Mouse (Mus musculus): ENCODE measurements around the gene H1foo. TPM values are rescaled to one million over a fixed set of nuclear protein-coding genes. Genes with fewer than 3 reads are reported as not detected.

H1foo gene
- polyA plus RNA-seq, 1 experiment from 2014 or later = not detected

DNA sequence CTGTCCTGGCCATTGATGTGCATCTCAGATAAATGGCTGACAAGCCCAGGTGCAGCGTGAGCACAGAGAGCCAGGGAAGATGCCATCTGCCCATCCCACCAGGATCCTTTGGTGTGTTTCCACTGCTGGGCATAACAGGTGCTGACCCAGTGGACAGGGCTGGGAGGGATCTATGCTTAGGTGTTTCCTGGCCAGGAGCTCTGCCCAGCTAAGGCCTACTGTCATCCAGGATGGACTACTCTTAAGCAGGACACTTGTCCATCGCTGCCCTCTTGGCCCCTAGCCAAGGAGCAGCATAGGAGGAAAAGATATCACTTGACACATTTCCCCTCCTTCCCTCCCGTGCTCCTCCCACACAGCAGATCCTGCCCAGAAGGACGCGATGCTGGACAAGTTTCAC, 28.1 kb upstream of the H1foo start:
- H3K27ac ChIP-seq (ENCODE audit: low read depth, low read length) = no peak overlapping the region
- no peaks in the 10 kb centered on the region for H3K36me3 ChIP-seq (ENCODE audit: control insufficient read depth, insufficient read depth, low read length)
- H3K4me1 ChIP-seq (replicated peaks; ENCODE audit: control insufficient read depth, insufficient read depth, low read length) = no peaks in the 10 kb centered on the region
- no peak overlapping the region for H3K4me2 ChIP-seq (replicated peaks; ENCODE audit: low read depth, low read length)
- no peak overlapping the region for H3K4me3 ChIP-seq (ENCODE audit: low read depth, low read length)
- H3K27me3 ChIP-seq (ENCODE audit: control insufficient read depth, insufficient read depth, low read length) = no peaks in the 10 kb centered on the region
- 95% methylated on average over 5 of the region's 5 CpGs for WGBS
- DNase-seq (ENCODE audit: low spot score) = no peak
- H3K9ac ChIP-seq (ENCODE audit: low read depth, low read length) = no peak overlapping the region
- H3K9me3 ChIP-seq (ENCODE audit: control insufficient read depth, low read length) = no peaks in the 10 kb centered on the region
- ATAC-seq (ENCODE audit: low FRiP score) = no peak

DNA sequence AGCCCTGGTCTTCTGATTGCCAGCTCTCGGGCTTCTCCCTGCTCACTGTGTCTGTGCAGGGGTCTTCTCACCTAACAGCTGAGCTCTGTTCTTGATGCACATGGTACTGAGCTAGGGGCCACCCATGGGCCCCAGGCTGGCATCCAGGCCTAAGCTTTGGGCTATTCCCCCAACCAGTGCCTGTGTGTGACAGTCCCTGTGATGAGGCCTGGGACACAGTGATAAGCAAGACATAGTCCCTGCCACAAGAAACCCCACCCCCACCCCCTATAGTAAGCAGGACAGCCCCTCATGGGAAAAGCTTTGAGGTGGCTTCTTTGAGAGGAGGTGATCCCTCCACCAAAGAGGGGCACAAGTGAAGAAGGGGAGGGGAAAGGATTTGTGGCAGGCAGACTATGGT, 26.1 kb upstream of the H1foo start:
- Histone ChIP-seq H3K36me3 (ENCODE audit: control insufficient read depth, insufficient read depth, low read length) (no peaks in the 10 kb centered on the region), H3K9me3 (ENCODE audit: control insufficient read depth, low read length) (no peaks in the 10 kb centered on the region), H3K4me1 (replicated peaks; ENCODE audit: control insufficient read depth, insufficient read depth, low read length) (no peaks in the 10 kb centered on the region), H3K4me3 (ENCODE audit: low read depth, low read length) (no peak overlapping the region), H3K27me3 (ENCODE audit: control insufficient read depth, insufficient read depth, low read length) (no peaks in the 10 kb centered on the region), H3K9ac (ENCODE audit: low read depth, low read length) (no peak overlapping the region), H3K4me2 (replicated peaks; ENCODE audit: low read depth, low read length) (no peak overlapping the region), H3K27ac (ENCODE audit: low read depth, low read length) (no peak overlapping the region)
- DNase-seq (ENCODE audit: low spot score) (no peak), ATAC-seq (ENCODE audit: low FRiP score) (no peak)
- WGBS = 76% methylated on average over 1 of the region's 1 CpGs

DNA sequence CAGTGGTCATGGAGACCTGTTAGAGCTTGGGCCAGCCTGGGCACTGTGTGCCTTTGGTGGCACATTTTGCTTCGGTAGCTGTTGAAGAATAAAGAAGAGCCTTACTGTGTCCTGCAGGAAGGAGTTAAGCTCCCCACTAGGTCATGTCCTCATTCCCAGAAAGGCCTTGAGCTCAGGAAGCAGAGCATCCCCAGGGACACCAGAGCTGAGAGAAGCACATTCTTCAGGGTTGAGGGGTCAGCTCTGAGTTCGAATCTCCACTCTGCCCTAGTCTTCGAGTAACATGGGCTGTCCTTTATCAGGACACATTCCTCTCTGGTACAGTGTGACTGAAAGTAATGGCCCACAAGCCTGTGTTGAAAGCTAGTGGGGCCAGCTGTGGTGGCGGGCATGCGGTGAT, 24.9 kb upstream of the H1foo start:
- H3K27me3 ChIP-seq (ENCODE audit: control insufficient read depth, insufficient read depth, low read length) = no peaks in the 10 kb centered on the region
- H3K9me3 ChIP-seq (ENCODE audit: control insufficient read depth, low read length) = no peaks in the 10 kb centered on the region
- H3K4me1 ChIP-seq (replicated peaks; ENCODE audit: control insufficient read depth, insufficient read depth, low read length) = no peaks in the 10 kb centered on the region
- no peaks in the 10 kb centered on the region for H3K36me3 ChIP-seq (ENCODE audit: control insufficient read depth, insufficient read depth, low read length)
- no peak overlapping the region for H3K27ac ChIP-seq (ENCODE audit: low read depth, low read length)
- DNase-seq (ENCODE audit: low spot score) = no peak
- no peak for ATAC-seq (ENCODE audit: low FRiP score)
- H3K4me2 ChIP-seq (replicated peaks; ENCODE audit: low read depth, low read length) = no peak overlapping the region
- H3K4me3 ChIP-seq (ENCODE audit: low read depth, low read length) = no peak overlapping the region
- WGBS = 90% methylated on average over 5 of the region's 5 CpGs
- no peak overlapping the region for H3K9ac ChIP-seq (ENCODE audit: low read depth, low read length)

DNA sequence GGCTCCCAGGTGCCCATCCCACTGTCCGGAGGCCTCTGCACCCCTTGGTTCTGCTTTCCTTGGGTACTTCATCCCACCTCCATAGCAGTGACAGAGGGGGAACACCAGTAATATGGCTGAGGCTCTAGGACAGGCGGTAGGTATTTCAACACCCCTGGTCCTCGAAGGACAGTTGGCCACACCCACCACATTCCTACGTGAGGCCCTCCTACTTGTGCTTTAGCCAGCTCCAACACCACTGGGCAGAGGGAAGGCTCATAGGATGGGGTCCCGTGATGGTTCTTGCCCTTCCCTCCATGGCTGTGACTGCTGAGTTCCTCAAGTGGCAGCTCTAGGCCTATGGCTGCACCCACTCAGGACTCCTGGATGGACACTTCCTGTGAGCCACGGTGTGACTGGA, 19.9 kb upstream of the H1foo start:
- H3K9me3 ChIP-seq (ENCODE audit: control insufficient read depth, low read length) = no peaks in the 10 kb centered on the region
- no peak overlapping the region for H3K9ac ChIP-seq (ENCODE audit: low read depth, low read length)
- H3K27me3 ChIP-seq (ENCODE audit: control insufficient read depth, insufficient read depth, low read length) = no peaks in the 10 kb centered on the region
- H3K4me3 ChIP-seq (ENCODE audit: low read depth, low read length) = no peak overlapping the region
- no peak for ATAC-seq (ENCODE audit: low FRiP score)
- 45% methylated on average over 6 of the region's 6 CpGs for WGBS
- H3K4me1 ChIP-seq (replicated peaks; ENCODE audit: control insufficient read depth, insufficient read depth, low read length) = no peaks in the 10 kb centered on the region
- no peak for DNase-seq (ENCODE audit: low spot score)
- no peaks in the 10 kb centered on the region for H3K36me3 ChIP-seq (ENCODE audit: control insufficient read depth, insufficient read depth, low read length)
- no peak overlapping the region for H3K27ac ChIP-seq (ENCODE audit: low read depth, low read length)
- no peak overlapping the region for H3K4me2 ChIP-seq (replicated peaks; ENCODE audit: low read depth, low read length)

- Histone ChIP-seq H3K9ac (ENCODE audit: low read depth, low read length) (no peak overlapping the region), H3K4me3 (ENCODE audit: low read depth, low read length) (no peak overlapping the region), H3K4me1 (replicated peaks; ENCODE audit: control insufficient read depth, insufficient read depth, low read length) (no peaks in the 10 kb centered on the region), H3K36me3 (ENCODE audit: control insufficient read depth, insufficient read depth, low read length) (no peaks in the 10 kb centered on the region), H3K9me3 (ENCODE audit: control insufficient read depth, low read length) (no peaks in the 10 kb centered on the region), H3K27ac (ENCODE audit: low read depth, low read length) (no peak overlapping the region), H3K4me2 (replicated peaks; ENCODE audit: low read depth, low read length) (no peak overlapping the region), H3K27me3 (ENCODE audit: control insufficient read depth, insufficient read depth, low read length) (no peaks in the 10 kb centered on the region)
- no peak for ATAC-seq (ENCODE audit: low FRiP score)
- no peak for DNase-seq (ENCODE audit: low spot score)
- WGBS = 88% methylated on average over 10 of the region's 10 CpGs
Measured at GRCm38 (mm10) chr6:115926416-115926815, 18.3 kb upstream of the H1foo start.

DNA sequence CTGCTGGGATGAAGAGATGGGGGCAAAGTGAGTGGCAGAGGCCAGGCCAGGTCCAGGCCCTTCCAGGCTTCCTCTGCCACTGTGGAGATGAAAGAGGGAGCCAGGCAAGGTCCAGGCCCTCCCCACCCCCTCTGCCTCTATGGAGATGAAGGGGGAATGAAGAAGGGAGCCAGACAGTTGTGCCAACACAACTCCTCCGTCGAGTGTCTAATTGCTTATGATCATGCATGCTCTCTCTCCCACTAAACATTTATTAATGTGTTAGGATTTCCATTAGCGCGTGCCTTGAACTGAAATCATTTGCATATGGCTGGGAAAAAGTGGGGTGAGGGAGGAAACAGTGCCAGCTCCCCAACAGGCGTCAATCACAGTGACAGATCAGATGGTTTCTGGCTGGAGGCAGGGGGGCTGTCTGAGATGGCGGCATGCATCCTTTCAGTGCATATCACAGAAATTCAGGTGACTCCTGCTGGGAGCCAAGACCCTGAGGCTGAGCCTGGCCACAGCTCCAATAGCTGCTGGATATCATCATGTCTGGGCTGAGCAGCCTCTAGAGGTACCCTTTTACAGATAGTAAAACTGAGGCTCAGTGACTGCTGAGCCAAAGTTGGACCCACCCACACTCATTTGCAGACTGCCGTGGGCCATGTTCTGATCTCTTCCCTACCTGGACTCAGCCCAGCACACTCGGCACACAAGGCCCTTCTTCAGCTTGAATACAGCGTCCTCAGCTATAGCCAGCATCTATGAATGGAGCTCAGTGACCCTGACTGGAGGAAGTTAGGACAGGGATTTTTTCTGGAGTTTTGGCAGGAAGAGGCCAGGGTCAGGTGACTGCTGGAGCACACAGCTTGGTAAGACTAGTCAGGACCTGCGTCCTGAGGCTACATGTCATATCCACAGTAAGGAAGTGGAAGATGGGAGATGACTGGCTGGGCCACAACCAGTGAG, 17.2 kb upstream of the H1foo start:
- WGBS = 81% methylated on average over 10 of the region's 10 CpGs
- DNase-seq (ENCODE audit: low spot score) (no peak), ATAC-seq (ENCODE audit: low FRiP score) (no peak)
- Histone ChIP-seq H3K9me3 (ENCODE audit: control insufficient read depth, low read length) (no peaks in the 10 kb centered on the region), H3K4me1 (replicated peaks; ENCODE audit: control insufficient read depth, insufficient read depth, low read length) (no peaks in the 10 kb centered on the region), H3K27ac (ENCODE audit: low read depth, low read length) (no peak overlapping the region), H3K4me3 (ENCODE audit: low read depth, low read length) (no peak overlapping the region), H3K36me3 (ENCODE audit: control insufficient read depth, insufficient read depth, low read length) (no peaks in the 10 kb centered on the region), H3K4me2 (replicated peaks; ENCODE audit: low read depth, low read length) (no peak overlapping the region), H3K27me3 (ENCODE audit: control insufficient read depth, insufficient read depth, low read length) (no peaks in the 10 kb centered on the region), H3K9ac (ENCODE audit: low read depth, low read length) (no peak overlapping the region)

DNA sequence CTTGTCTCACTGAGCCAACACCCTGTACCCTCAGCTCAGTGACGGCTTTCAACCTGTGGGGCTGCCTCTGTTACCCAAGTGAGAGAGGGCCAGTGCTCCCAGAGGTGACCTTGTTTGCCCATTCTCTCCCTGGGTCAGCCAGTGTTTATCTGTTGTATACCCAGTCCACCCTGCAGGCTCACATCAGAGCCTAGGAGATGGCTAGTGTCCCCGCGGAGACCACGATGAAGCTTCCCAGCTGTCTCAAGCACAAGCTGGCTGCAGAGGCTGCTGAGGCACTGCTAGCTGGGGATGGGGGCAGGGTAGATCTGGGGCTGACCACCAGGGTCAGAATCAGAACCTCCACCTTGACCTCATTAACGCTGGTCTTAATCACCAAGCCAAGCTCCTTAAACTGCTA, 14.7 kb upstream of the H1foo start:
- no peak overlapping the region for H3K4me2 ChIP-seq (replicated peaks; ENCODE audit: low read depth, low read length)
- DNase-seq (ENCODE audit: low spot score) (no peak), ATAC-seq (ENCODE audit: low FRiP score) (no peak)
- no peaks in the 10 kb centered on the region for H3K4me1 ChIP-seq (replicated peaks; ENCODE audit: control insufficient read depth, insufficient read depth, low read length)
- no peak overlapping the region for H3K27ac ChIP-seq (ENCODE audit: low read depth, low read length)
- no peak overlapping the region for H3K9ac ChIP-seq (ENCODE audit: low read depth, low read length)
- WGBS = 59% methylated on average over 5 of the region's 5 CpGs
- H3K36me3 ChIP-seq (ENCODE audit: control insufficient read depth, insufficient read depth, low read length) = no peaks in the 10 kb centered on the region
- no peaks in the 10 kb centered on the region for H3K27me3 ChIP-seq (ENCODE audit: control insufficient read depth, insufficient read depth, low read length)
- H3K4me3 ChIP-seq (ENCODE audit: low read depth, low read length) = no peak overlapping the region
- no peaks in the 10 kb centered on the region for H3K9me3 ChIP-seq (ENCODE audit: control insufficient read depth, low read length)

- Histone ChIP-seq H3K9me3 (ENCODE audit: control insufficient read depth, low read length) (no peaks in the 10 kb centered on the region), H3K27ac (ENCODE audit: low read depth, low read length) (no peak within 1 kb of the TSS), H3K4me1 (replicated peaks; ENCODE audit: control insufficient read depth, insufficient read depth, low read length) (no peaks in the 10 kb centered on the region), H3K27me3 (ENCODE audit: control insufficient read depth, insufficient read depth, low read length) (no peaks in the 10 kb centered on the region), H3K4me3 (ENCODE audit: low read depth, low read length) (no peak within 1 kb of the TSS), H3K36me3 (ENCODE audit: control insufficient read depth, insufficient read depth, low read length) (no peaks in the 10 kb centered on the region), H3K4me2 (replicated peaks; ENCODE audit: low read depth, low read length) (no peak within 1 kb of the TSS), H3K9ac (ENCODE audit: low read depth, low read length) (no peak within 1 kb of the TSS)
- 89% methylated on average over 14 of the region's 14 CpGs for WGBS
- no peak for DNase-seq (ENCODE audit: low spot score)
- no peak for ATAC-seq (ENCODE audit: low FRiP score)
Measured at GRCm38 (mm10) chr6:115931639-115932038, 13.1 kb upstream of the H1foo start, which contains the start of gene Rho. TSS of gene Rho (plus strand) at chr6:115931748.

DNA sequence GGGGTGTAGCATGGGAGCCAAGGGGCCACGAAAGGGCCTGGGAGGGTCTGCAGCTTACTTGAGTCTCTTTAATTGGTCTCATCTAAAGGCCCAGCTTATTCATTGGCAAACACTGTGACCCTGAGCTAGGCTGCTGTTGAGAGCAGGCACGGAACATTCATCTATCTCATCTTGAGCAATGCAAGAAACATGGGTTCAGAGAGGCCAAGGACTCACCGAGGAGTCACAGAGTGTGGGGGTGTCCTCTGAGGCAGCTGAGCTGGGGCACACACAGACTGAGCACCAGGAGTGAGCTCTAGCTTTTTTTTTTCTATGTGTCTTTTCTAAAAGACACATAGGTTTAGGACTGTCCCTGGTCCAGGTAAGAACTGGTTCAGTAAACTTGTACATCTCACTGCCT, 12.3 kb upstream of the H1foo start:
- no peak for ATAC-seq (ENCODE audit: low FRiP score)

More for the DNA sequence above, 12.3 kb upstream of the H1foo start:
- no peaks in the 10 kb centered on the region for H3K36me3 ChIP-seq (ENCODE audit: control insufficient read depth, insufficient read depth, low read length)
- no peak for DNase-seq (ENCODE audit: low spot score)
- H3K4me3 ChIP-seq (ENCODE audit: low read depth, low read length) = no peak overlapping the region
- H3K4me1 ChIP-seq (replicated peaks; ENCODE audit: control insufficient read depth, insufficient read depth, low read length) = no peaks in the 10 kb centered on the region
- no peak overlapping the region for H3K4me2 ChIP-seq (replicated peaks; ENCODE audit: low read depth, low read length)
- 89% methylated on average over 3 of the region's 3 CpGs for WGBS
- no peaks in the 10 kb centered on the region for H3K27me3 ChIP-seq (ENCODE audit: control insufficient read depth, insufficient read depth, low read length)
- H3K27ac ChIP-seq (ENCODE audit: low read depth, low read length) = no peak overlapping the region
- no peak overlapping the region for H3K9ac ChIP-seq (ENCODE audit: low read depth, low read length)
- H3K9me3 ChIP-seq (ENCODE audit: control insufficient read depth, low read length) = no peaks in the 10 kb centered on the region

All from hindbrain, embryonic 11.5 days (tissue).